Mouse (Mus musculus) lung, embryonic 15.5 days (tissue): Measurements from ENCODE around the gene Eif2d. TPM values are rescaled to one million over a fixed set of nuclear protein-coding genes. Genes with fewer than 3 reads are reported as not detected.
A peak's percentile ranks its signal among the peaks of the same experiment; 100 is the strongest.

Source experiments
- ATAC-seq: fragments of 200-750 bp; cut with Nextera tagmentation; 2 replicates; pipeline ENCODE4 v1.8.0; 2017; ENCODE audit warnings: moderate number of reproducible peaks, borderline replicate concordance; ENCODE audit not compliant: low FRiP score, low TSS enrichment; ENCODE audit errors: extremely low read depth
- H3K27ac ChIP-seq: fragments of 300-500 bp; sonication (generic); 2 replicates; pipeline ENCODE4 v1.5.1; 2015; ENCODE audit warnings: moderate library complexity, mild to moderate bottlenecking, inconsistent platforms
- H3K27me3 ChIP-seq: fragments of 300-500 bp; sonication (generic); 2 replicates; pipeline ENCODE4 v1.6.1; 2015; ENCODE audit warnings: inconsistent platforms
- H3K36me3 ChIP-seq: fragments of 300-500 bp; sonication (generic); 2 replicates; pipeline ENCODE4 v1.6.1; 2015; ENCODE audit warnings: inconsistent platforms
- H3K4me1 ChIP-seq: fragments of 300-500 bp; sonication (generic); 2 replicates; pipeline ENCODE4 v1.6.1; 2015; ENCODE audit warnings: inconsistent platforms
- H3K4me2 ChIP-seq: fragments of 300-500 bp; sonication (generic); 2 replicates; pipeline ENCODE4 v1.6.1; 2015; ENCODE audit warnings: inconsistent platforms, mild to moderate bottlenecking, moderate library complexity
- H3K4me3 ChIP-seq: fragments of 300-500 bp; sonication (generic); 2 replicates; pipeline ENCODE4 v1.5.1; 2015; ENCODE audit warnings: mild to moderate bottlenecking, inconsistent platforms
- H3K9ac ChIP-seq: fragments of 300-500 bp; sonication (generic); 2 replicates; pipeline ENCODE4 v1.6.1; 2015; ENCODE audit warnings: inconsistent platforms
- H3K9me3 ChIP-seq: fragments of 300-500 bp; sonication (generic); 2 replicates; pipeline ENCODE4 v1.6.1; 2016; ENCODE audit warnings: inconsistent platforms
- WGBS: fragments of 180-500 bp; shearing (Covaris S2); methylation state at CpG from one replicate; pipeline ENCODE4 v1.1.7; 2015; 5-methylcytosine and 5-hydroxymethylcytosine counted together
- polyA plus RNA-seq: library from polyadenylated mRNA; unstranded; fragments of >200 nt; fragmentation: Nextera tagmentation; extraction: Ambion mirVana; gene quantifications from 2 replicates; pipeline ENCODE4 v1.2.1, GENCODE M21; 2015

Gene Eif2d
- polyA plus RNA-seq, 1 experiment from 2014 or later = 63.0 TPM

DNA sequence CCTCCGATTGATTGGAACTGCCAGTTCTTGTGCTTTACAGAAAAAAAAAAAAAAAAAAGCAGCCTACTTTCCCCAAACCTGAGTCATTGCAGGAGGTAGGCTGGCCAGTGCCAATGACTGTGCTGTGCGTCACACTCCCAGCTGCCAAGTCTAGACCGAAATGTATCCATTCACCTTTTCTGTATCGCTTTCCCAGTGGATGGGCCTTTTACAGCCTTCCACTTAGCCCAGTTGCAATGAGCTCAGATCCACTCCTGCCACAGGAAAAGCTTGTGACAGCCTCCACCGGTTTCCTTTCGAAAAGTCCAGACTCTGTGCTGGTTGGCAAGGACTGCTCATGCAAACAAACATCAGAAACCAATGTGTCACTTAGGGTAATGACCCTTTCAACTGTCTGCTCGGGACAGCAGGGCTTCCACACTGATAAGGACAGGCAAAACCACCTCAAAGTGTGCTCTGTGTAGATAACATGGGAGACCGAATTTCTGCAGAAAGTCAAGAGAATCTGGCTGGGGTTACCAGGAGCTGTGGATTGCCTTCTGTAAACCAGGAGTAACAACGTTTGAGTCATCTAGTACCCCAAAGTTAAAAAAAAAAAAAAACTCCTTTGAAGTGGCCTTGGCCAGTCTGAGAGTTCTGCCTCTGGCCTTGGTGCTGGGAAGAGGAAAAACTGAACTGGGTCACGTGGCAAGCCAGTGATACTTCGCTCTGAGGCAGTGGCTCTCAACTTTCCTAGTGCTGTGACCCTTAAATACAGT lies 26.8 kb upstream of the Eif2d start:
- H3K4me3 ChIP-seq = no peak overlapping the region
- no peak overlapping the region for H3K27ac ChIP-seq
- H3K9me3 ChIP-seq = no peaks in the 10 kb centered on the region
- no peaks in the 10 kb centered on the region for H3K27me3 ChIP-seq
- H3K4me2 ChIP-seq = no peak overlapping the region
- H3K36me3 ChIP-seq = peaks cover 8% of the 10 kb centered on the region; the same call in 1 of the 2 replicates
- WGBS = 43% methylated on average over 11 of the region's 11 CpGs
- no peak overlapping the region for H3K9ac ChIP-seq
- H3K4me1 ChIP-seq = no peaks in the 10 kb centered on the region
- peak; percentile 69; the same call in 1 of the 2 replicates for ATAC-seq

DNA sequence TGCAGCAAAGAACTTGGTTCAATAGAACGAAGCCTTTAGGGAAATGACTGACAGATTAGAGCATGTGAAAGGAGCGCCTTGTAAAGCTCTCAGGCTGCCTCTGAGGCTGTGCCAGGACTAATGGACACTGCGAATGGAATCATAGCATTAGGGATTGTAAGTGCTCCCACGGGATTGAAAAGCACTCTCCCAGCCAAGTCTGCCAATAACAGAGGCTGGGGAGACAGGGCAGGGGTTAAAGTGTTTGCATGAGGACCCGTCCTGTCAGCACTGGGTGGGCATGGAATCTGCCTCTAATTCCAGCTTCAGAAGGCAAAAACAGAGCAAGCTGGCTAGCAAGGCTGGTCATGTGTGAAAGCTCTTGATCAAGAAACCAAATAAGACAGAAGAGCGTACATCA lies 18.8 kb upstream of the Eif2d start:
- H3K4me2 ChIP-seq = no peak overlapping the region
- 71% methylated on average over 6 of the region's 6 CpGs for WGBS
- H3K27ac ChIP-seq = no peak overlapping the region

DNA sequence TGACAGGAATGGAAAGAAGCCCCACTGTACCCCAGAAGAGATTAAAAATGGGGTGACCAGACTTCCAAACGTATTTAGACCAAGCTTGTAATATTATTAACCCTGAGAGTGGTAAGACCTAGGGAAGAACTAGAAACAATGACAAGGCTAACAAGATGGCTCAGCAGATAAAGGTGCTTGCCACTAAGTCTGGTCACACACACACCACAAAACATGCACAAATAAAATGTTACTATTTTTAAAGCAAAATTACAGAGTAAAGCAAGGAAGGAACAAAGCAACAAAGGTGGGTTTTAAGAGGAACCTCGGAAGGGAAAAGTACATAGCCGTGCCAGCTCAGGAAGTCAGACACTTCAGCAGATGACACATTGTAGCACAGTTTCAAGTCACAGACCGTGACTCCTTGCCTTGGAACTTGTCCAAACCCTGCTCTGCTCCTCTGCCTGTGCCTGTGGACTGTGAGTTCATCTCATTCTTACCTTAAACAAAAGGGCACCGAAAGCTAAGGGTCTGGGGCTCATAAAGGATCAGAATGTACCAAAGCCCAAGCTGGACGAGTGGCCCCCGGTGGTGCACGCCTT lies 17.9 kb upstream of the Eif2d start:
- H3K4me3 ChIP-seq = no peak overlapping the region
- 45% methylated on average over 8 of the region's 8 CpGs for WGBS
- H3K9ac ChIP-seq = no peak overlapping the region

More for the DNA sequence above, 18.8 kb upstream of the Eif2d start:
- Histone ChIP-seq H3K4me3 (no peak overlapping the region), H3K9me3 (no peaks in the 10 kb centered on the region), H3K4me1 (peaks cover 9% of the 10 kb centered on the region; the same call in 1 of the 2 replicates), H3K9ac (no peak overlapping the region), H3K27me3 (no peaks in the 10 kb centered on the region), H3K36me3 (peaks cover 7% of the 10 kb centered on the region; the same call in 1 of the 2 replicates)
- no peak for ATAC-seq

DNA sequence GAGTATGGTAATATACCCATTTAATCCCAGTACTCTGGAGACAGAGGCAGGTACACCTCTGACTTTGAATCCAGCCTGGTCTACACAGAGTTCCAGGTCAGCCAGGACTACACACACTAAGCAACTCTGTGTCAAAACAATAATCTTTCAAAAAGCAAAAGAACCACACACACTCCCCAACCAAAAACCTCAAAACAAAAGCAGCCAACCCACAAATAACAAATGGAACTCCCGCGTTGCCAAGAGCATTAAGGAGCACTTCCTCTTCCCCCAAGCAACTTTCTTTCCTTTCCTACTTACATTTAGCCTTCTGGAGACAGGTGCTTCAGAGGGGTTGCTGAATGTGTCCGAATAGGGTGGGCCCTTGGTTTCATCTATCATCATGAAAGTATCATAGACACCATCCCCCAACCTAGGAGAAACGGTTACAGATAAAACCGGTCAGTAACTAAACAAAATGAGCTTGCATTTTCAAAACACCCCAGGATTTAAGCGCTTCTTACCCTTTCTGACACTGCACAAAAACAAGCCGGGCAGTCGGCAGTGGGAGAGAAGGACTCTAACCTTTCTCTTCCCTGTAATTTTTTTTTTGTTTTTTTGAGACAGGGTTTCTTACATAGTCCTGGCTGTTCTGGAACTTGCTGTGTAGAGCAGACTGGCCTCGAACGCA lies 16.9 kb upstream of the Eif2d start:
- Histone ChIP-seq H3K27ac (no peak overlapping the region), H3K4me3 (no peak overlapping the region), H3K9ac (no peak overlapping the region), H3K9me3 (no peaks in the 10 kb centered on the region), H3K4me2 (no peak overlapping the region), H3K27me3 (no peaks in the 10 kb centered on the region), H3K4me1 (peaks cover 9% of the 10 kb centered on the region; the same call in 1 of the 2 replicates), H3K36me3 (no peaks in the 10 kb centered on the region)
- no peak for ATAC-seq
- WGBS = 70% methylated on average over 10 of the region's 10 CpGs

More for the DNA sequence above, 17.9 kb upstream of the Eif2d start:
- H3K27ac ChIP-seq = no peak overlapping the region
- H3K9me3 ChIP-seq = no peaks in the 10 kb centered on the region
- H3K36me3 ChIP-seq = no peaks in the 10 kb centered on the region; the same call in 1 of the 2 replicates
- no peak overlapping the region for H3K4me2 ChIP-seq
- H3K27me3 ChIP-seq = no peaks in the 10 kb centered on the region
- no peak for ATAC-seq
- peaks cover 9% of the 10 kb centered on the region; the same call in 1 of the 2 replicates for H3K4me1 ChIP-seq

DNA sequence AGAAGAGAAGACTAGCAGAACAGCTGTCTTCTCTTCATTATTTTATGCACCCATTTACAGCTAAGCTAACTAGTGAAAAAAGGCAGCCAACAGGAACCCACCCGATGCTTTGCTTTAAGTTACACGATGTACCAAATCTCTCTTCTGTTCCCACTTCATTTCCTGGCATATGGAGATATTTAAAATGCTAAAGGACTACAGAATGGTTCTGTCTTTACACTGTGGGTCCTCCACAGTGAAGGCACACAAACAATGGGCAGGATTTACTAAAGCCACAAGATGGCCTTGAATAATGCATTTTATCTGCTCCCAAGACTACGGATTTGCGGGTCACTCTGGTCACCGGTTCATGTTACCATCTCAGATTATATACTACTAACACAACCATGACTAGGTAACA lies 15.9 kb upstream of the Eif2d start:
- H3K36me3 ChIP-seq = no peaks in the 10 kb centered on the region
- no peak overlapping the region for H3K27ac ChIP-seq
- 30% methylated on average over 5 of the region's 5 CpGs for WGBS
- peak overlapping the region; percentile 78; the same call in 1 of the 2 replicates for H3K4me3 ChIP-seq
- H3K9ac ChIP-seq = no peak overlapping the region
- no peaks in the 10 kb centered on the region for H3K9me3 ChIP-seq
- H3K4me2 ChIP-seq = peak overlapping the region; percentile 96; the same call in 1 of the 2 replicates
- no peak for ATAC-seq
- H3K4me1 ChIP-seq = peaks cover 9% of the 10 kb centered on the region; the same call in 1 of the 2 replicates
- H3K27me3 ChIP-seq = no peaks in the 10 kb centered on the region

DNA sequence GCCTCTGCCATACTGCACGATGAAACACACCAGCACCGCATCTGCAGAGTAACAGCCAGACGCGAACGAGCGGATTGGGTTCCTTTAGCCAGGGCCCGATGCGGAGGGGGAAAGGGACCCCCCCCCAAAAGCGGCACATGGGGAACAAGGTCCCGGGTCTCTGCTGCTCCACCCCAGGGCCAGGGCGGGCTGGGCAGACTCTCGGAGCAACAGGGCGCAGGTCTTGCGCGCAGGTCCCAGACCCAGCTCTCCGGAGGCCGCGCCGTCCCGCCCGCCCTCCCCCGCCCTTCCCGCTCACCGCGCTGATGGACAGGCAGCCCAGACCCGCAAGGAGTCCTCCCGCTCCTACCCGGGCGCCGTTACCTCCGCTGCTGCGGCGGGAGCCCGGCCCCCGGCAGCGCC lies 15.3 kb upstream of the Eif2d start:
- Histone ChIP-seq H3K27ac (peak overlapping the region; percentile 51; the same call in 1 of the 2 replicates), H3K4me3 (peak overlapping the region; percentile 78)
- peak; percentile 74; the same call in 1 of the 2 replicates for ATAC-seq

DNA sequence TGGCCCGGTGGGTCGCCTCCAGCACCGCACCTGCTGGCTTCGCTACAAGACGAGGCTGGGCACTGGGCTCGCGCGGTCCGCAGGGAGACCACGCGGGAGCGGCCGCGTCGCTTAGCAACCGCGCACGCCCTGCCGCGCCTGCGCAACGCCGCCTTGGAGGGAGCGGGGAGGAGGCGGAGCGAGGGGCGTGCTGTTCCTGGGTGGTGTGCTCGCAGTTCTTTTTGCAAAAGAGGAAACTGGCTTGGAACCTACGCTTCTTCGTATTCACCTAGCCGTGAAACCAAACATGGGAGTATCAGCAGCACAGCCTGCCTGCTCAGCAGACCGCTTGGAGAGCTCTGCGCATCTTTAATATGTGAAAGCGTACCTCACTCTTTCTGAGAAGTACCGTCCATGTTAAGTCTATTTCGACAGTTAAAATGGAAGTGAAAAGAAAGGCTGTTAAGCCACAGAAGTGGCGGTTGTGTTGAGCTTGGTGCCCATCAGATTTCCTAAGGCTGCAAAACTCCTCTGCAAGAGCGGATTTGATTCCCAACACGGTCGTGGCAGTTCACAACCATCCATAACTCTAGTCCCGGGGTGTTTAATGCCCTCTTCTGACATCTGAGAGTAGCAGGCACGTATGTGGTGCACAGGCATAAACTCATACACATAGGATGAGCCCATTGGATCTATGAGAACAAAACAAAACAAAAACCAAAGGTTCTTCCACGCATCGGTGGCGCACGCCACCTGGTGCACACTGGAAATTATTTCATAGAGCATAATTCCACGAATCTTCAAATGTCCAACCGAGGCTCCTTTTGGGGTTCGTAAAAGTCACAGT lies 14.6 kb upstream of the Eif2d start, which contains the start of gene Dyrk3:
Dyrk3 (minus strand) TSS at position 150 of the 826 bp plus-strand sequence.
- Histone ChIP-seq H3K27ac (peak within 1 kb of the TSS; percentile 73), H3K4me3 (peak within 1 kb of the TSS; percentile 78), H3K9me3 (no peaks in the 10 kb centered on the region), H3K4me2 (peak within 1 kb of the TSS; percentile 96), H3K9ac (peak within 1 kb of the TSS; percentile 56), H3K27me3 (no peaks in the 10 kb centered on the region), H3K4me1 (peaks cover 9% of the 10 kb centered on the region; the same call in 1 of the 2 replicates), H3K36me3 (no peaks in the 10 kb centered on the region)
- peak; percentile 98 for ATAC-seq
- WGBS = 2% methylated on average over 49 of the region's 49 CpGs

More for the DNA sequence above, 15.3 kb upstream of the Eif2d start:
- H3K4me2 ChIP-seq = peak overlapping the region; percentile 96
- WGBS = 0% methylated on average over 33 of the region's 36 CpGs
- no peaks in the 10 kb centered on the region for H3K36me3 ChIP-seq
- H3K27me3 ChIP-seq = no peaks in the 10 kb centered on the region
- no peaks in the 10 kb centered on the region for H3K9me3 ChIP-seq
- H3K4me1 ChIP-seq = peaks cover 9% of the 10 kb centered on the region; the same call in 1 of the 2 replicates
- peak overlapping the region; percentile 56 for H3K9ac ChIP-seq

DNA sequence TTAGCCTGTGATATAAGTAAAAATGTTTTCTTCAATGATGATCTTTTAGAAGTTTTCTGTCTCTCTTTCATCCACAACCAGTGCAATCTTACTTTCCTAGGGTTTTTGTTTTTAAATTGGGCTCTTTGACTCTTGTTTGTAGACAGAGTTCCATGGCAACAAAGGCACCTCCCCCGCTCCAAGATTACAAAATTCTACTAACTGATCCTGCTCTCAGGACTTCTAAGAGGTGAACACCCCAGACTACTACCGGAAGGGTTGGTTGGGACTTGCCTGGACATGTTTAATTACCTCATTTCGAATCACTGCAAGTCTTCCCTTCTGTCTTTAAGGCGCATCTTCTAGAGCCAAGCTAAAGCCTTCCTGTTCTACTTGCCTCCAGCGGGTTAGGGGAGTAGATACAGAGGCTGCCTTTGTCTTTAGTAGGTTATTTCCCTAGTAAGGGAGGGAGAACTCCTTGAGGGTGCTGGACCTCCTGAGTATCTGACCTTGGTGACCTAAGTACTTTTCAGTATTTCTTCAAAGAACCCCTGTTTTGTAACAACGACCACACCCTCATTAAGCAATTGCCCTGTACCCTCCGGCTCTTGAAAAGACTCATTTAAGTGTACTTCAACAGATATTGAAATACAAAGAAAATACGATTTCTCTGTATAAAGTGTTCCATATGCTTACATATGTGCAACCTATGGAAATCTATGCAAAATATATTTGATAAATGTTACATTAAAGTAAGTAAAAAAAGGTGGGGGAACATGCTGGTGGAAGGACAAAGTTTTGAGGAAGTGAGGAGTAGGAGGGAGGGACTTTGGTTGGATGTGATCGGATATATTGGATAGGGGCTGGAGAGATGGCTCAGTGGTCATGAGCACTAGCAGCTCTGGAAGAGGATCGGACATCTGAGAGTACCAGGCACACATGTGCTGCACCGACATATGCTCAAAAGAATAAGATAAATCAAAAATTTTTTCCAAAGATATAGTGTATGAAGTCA lies 13.6 kb upstream of the Eif2d start:
- 0 out of 2 replicates have a peak overlapping the region, but pooled peaks have one; percentile 73 for H3K27ac ChIP-seq
- peaks cover 9% of the 10 kb centered on the region; the same call in 1 of the 2 replicates for H3K4me1 ChIP-seq
- H3K27me3 ChIP-seq = no peaks in the 10 kb centered on the region
- H3K4me2 ChIP-seq = peak overlapping the region; percentile 96
- ATAC-seq = no peak
- peak overlapping the region; percentile 44; the same call in 1 of the 2 replicates for H3K9ac ChIP-seq
- no peaks in the 10 kb centered on the region for H3K9me3 ChIP-seq
- 66% methylated on average over 11 of the region's 11 CpGs for WGBS
- H3K4me3 ChIP-seq = peak overlapping the region; percentile 78
- H3K36me3 ChIP-seq = no peaks in the 10 kb centered on the region

DNA sequence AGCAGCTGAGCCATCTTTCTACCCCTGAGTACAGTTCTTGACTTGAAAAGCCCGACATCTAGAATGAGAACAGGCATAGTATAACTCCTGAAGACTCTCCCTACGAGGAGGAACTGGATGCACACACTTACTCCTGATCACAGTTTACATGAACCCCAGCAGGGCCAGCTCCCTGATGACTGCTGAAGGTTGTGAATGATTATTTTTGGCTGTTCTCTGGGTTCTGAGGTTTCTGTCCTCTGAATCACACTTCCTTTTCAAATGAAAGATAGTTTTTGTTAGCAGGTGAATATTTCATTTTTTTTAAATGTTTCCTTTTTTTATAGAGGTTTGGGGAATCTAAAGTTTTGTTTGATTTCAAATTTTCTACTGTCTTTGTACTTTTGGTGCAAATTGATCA lies 11.5 kb upstream of the Eif2d start:
- Histone ChIP-seq H3K4me1 (peaks cover 6% of the 10 kb centered on the region; the same call in 1 of the 2 replicates), H3K27ac (no peak overlapping the region), H3K4me3 (no peak overlapping the region), H3K27me3 (no peaks in the 10 kb centered on the region), H3K4me2 (no peak overlapping the region), H3K9me3 (no peaks in the 10 kb centered on the region), H3K9ac (no peak overlapping the region), H3K36me3 (no peaks in the 10 kb centered on the region)
- WGBS = 39% methylated on average over 2 of the region's 2 CpGs
- ATAC-seq = no peak

DNA sequence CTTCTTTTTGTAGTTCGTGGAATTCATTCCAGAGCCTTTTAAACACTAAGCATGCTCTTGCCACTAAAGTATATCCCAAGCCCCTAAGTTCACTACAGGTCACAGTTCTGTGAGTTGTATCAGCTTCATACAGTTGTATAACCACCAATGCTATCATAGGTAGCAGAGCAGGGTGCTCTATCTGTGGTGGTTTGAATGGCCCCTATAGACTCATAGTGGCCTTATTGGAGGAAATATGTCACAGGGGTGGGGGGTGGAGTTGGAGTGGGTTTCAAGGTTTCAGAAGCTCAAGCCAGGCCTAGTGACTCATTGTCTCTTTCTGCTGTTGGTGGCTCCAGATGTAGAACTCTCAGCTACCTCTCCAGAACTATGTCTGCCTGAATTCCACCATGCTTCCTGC lies 10.5 kb upstream of the Eif2d start:
- 77% methylated on average over 1 of the region's 1 CpGs for WGBS
- H3K9ac ChIP-seq = no peak overlapping the region
- H3K4me3 ChIP-seq = no peak overlapping the region
- peaks cover 6% of the 10 kb centered on the region; the same call in 1 of the 2 replicates for H3K4me1 ChIP-seq
- no peak overlapping the region for H3K27ac ChIP-seq
- ATAC-seq = no peak
- H3K36me3 ChIP-seq = no peaks in the 10 kb centered on the region
- H3K9me3 ChIP-seq = no peaks in the 10 kb centered on the region
- H3K27me3 ChIP-seq = no peaks in the 10 kb centered on the region
- H3K4me2 ChIP-seq = no peak overlapping the region
